Mouse (Mus musculus): ENCODE results near the gene Polr2g. TPM values are rescaled to one million over a fixed set of nuclear protein-coding genes. Genes with fewer than 3 reads are reported as not detected.

Polr2g gene
- polyA plus RNA-seq (2014; fragmentation: Nextera tagmentation; extraction: Ambion mirVana): 162 and 163 TPM in 2 replicates

DNA sequence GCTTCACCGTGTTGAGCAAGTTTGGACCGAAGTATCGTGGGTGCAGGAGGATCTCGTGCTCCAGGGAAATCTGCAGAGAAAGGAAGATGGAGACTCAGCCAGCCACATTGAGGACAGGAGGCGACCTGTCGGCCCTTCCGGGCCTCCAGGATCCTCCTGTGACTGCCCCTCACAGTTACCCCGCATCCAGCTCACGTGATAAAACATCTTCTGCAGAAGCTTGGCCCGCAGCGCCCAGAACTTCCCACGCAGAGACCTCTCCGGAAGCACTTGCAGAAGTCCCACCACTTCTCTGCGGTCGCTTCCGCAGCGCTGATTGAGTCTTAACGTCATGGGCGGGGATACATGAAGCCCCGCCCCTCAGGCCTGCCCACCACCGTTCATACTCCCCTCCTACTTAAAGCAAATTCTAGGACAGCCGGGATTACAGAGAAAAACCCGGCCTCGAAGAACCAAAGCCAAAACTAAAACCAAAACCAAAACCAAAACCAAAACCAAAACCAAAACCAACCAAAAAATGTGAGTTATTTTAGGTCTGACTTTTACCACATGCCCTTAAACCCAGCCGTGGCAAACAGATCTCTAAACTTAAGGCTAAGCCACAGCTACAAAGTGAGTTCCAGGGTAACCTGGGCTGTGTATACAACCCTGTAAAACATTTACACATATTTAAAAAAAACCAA is at the start of gene Polr2g:
Gene Polr2g (minus strand): TSS at position 314 of the 683 bp plus-strand sequence.
- Histone ChIP-seq H3K4me3 (ENCODE audit: low read depth, low read length) (peak within 1 kb of the TSS; percentile 77), H3K9ac (peak within 1 kb of the TSS; percentile 81), H3K9me3 (ENCODE audit: low read depth, low read length) (no peaks in the 10 kb centered on the region), H3K27me3 (ENCODE audit: insufficient read depth, low read length) (no peaks in the 10 kb centered on the region), H3K27ac (ENCODE audit: low read depth) (peak within 1 kb of the TSS; percentile 51), H3K4me1 (ENCODE audit: insufficient read depth) (0 out of 2 replicates have a peak, but pooled peaks cover 3% of the 10 kb centered on the region), H3K36me3 (ENCODE audit: insufficient read depth) (peaks cover 27% of the 10 kb centered on the region), H3K4me2 (peak within 1 kb of the TSS; percentile 78)
- no peak for TF ChIP-seq CTCF (IDR thresholded peaks at IDR 0.05; ENCODE audit: low read depth)
- WGBS: 2% methylated on average over 25 of the region's 25 CpGs
- peak; percentile 79 for ATAC-seq (ENCODE audit: insufficient read depth)
- DNase-seq: peak; percentile 98

DNA sequence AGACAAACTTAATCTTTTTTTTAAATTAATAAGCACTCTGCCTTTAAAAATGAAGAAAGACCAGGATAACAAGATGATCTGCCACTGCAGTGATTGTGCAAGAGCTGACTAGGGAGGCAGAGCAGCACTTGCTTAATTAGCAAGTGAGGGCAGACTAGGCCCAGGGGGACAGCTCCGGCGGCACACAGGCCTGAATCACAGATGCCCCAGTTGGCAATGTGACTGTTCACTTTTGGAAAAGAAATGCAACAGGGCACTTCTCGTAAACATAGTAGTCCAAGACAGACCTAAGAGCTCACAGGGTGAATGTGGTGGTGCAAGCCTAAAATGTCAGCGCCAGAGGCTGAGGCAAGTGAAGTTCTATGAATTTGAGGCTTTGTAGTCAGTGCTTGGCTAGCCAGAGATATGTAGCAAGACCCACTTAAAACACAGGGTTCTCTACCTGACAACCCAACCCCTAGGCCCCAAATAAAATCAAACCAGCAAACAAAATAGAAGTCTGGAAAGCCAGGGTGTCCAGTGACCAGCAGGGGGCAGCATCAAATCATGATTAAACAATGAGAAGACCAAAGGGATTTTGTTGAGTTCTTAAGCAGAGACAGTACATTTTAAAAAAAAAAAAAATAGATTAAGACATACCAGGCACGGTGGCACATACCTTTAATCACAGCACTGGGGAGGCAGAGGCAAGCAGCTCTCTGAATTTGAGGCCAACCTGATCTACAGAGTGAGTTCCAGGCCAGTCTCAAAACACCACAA is 46.2 kb upstream of the Polr2g start:
- no peaks in the 10 kb centered on the region for H3K27me3 ChIP-seq (ENCODE audit: insufficient read depth, low read length)
- no peak overlapping the region for H3K4me3 ChIP-seq (ENCODE audit: low read depth, low read length)
- 64% methylated on average over 5 of the region's 5 CpGs for WGBS
- TF ChIP-seq CTCF (IDR thresholded peaks at IDR 0.05; ENCODE audit: low read depth): peak; percentile 80
- no peaks in the 10 kb centered on the region for H3K4me1 ChIP-seq (ENCODE audit: insufficient read depth)
- H3K9ac ChIP-seq: no peak overlapping the region
- ATAC-seq (ENCODE audit: insufficient read depth) (no peak), DNase-seq (peak; percentile 93)
- no peak overlapping the region for H3K4me2 ChIP-seq
- no peak overlapping the region for H3K27ac ChIP-seq (ENCODE audit: low read depth)
- H3K36me3 ChIP-seq (ENCODE audit: insufficient read depth): peaks cover 32% of the 10 kb centered on the region; the same call in 1 of the 2 replicates
- H3K9me3 ChIP-seq (ENCODE audit: low read depth, low read length): no peaks in the 10 kb centered on the region

DNA sequence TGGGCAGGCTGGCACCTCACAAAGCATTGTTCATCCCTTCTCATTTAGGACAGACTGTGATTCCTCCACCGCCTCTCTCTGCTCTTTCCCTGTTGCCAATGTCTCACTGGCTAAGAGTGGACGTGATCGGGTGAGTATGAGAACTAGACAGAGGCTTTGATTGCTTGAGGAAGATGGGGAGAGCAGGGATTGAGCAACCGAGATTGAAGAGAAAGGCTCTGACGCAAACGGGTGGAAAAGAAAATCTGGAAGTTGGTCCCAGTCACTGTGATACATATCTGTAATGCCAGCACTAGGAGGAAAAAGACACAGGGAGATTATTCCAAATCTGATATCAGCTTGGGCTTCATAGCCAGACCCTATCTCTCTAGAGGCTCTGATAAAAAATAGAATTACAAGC is 44.6 kb upstream of the Polr2g start:
- Histone ChIP-seq H3K27ac (ENCODE audit: low read depth) (no peak overlapping the region), H3K4me3 (ENCODE audit: low read depth, low read length) (no peak overlapping the region), H3K9ac (no peak overlapping the region), H3K4me2 (no peak overlapping the region), H3K4me1 (ENCODE audit: insufficient read depth) (peaks cover 11% of the 10 kb centered on the region), H3K36me3 (ENCODE audit: insufficient read depth) (peaks cover 32% of the 10 kb centered on the region; the same call in 1 of the 2 replicates), H3K9me3 (ENCODE audit: low read depth, low read length) (no peaks in the 10 kb centered on the region), H3K27me3 (ENCODE audit: insufficient read depth, low read length) (no peaks in the 10 kb centered on the region)
- DNase-seq (no peak), ATAC-seq (ENCODE audit: insufficient read depth) (no peak)
- WGBS: 83% methylated on average over 6 of the region's 6 CpGs
- TF ChIP-seq CTCF (IDR thresholded peaks at IDR 0.05; ENCODE audit: low read depth): no peak

DNA sequence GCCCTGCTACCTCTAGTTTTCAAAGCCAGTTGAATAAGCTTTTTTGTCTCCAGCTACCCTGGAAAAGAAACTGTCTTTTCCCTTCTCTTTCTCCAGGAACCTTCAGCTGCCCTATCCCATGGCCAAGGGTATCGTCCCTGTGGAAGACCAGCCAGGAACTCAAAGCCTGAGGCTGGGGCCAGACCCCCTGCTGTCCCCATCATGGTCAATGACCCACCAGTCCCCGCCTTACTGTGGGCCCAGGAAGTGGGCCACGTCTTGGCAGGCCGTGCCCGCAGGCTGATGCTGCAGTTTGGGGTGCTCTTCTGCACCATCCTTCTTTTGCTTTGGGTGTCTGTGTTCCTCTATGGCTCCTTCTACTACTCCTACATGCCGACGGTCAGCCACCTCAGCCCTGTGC is 42.6 kb upstream of the Polr2g start:
- Histone ChIP-seq H3K36me3 (ENCODE audit: insufficient read depth) (peaks cover 13% of the 10 kb centered on the region; the same call in 1 of the 2 replicates), H3K4me3 (ENCODE audit: low read depth, low read length) (peak overlapping the region; percentile 47), H3K4me1 (ENCODE audit: insufficient read depth) (peaks cover 13% of the 10 kb centered on the region), H3K27ac (ENCODE audit: low read depth) (no peak overlapping the region), H3K9me3 (ENCODE audit: low read depth, low read length) (no peaks in the 10 kb centered on the region), H3K27me3 (ENCODE audit: insufficient read depth, low read length) (no peaks in the 10 kb centered on the region), H3K4me2 (peak overlapping the region; percentile 78), H3K9ac (peak overlapping the region; percentile 61)
- no peak for TF ChIP-seq CTCF (IDR thresholded peaks at IDR 0.05; ENCODE audit: low read depth)
- 89% methylated on average over 7 of the region's 7 CpGs for WGBS
- no peak for DNase-seq
- no peak for ATAC-seq (ENCODE audit: insufficient read depth)

DNA sequence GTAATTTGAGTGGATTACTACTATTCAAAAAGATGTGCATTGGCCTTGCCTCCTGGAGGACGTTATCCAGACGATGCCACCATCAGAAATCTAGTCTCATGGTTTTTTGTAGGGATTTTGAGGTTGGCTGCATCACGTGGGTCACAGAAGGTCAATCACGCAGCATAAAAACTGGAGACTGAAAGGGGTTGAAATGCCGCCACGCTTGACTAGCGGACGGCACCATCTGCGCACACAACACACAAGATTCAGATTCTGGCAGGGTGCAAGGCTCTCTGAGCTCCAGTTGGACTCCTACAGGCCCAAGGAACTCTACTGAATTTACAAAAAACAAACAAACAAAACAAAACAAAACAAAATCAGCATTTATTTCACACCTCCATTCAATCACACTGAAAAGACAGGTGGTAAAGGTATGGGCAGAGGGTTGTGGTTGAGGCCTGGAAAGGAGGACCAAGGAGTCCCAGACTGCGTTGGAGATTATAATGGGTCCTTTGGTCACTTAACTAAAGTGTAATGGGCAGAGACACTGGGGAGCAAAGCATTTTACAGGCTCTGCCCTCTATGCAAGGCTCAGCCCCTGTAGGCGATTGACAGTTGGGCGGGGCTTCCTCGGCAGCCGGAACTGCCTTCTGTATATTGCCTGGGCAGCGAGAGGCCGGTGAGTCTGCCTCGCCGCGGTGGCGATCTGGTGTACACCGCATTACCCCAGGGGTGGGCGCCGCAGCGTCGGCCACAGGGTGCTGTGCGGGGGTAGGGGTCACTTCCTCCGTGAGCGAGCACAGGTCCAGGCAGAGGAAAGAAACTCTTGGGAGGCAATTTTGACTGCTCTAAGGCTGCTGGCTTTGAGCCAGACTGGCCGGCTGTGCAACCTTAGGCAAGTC is 41.8 kb upstream of the Polr2g start:
- no peaks in the 10 kb centered on the region for H3K27me3 ChIP-seq (ENCODE audit: insufficient read depth, low read length)
- ATAC-seq (ENCODE audit: insufficient read depth) (peak; percentile 35), DNase-seq (peak; percentile 85)
- H3K4me1 ChIP-seq (ENCODE audit: insufficient read depth): peaks cover 13% of the 10 kb centered on the region
- TF ChIP-seq CTCF (IDR thresholded peaks at IDR 0.05; ENCODE audit: low read depth): 0 out of 2 replicates have a peak, but pooled peaks have one; percentile 7
- no peaks in the 10 kb centered on the region for H3K9me3 ChIP-seq (ENCODE audit: low read depth, low read length)
- WGBS: 24% methylated on average over 29 of the region's 29 CpGs
- peak overlapping the region; percentile 61 for H3K9ac ChIP-seq
- H3K4me3 ChIP-seq (ENCODE audit: low read depth, low read length): peak overlapping the region; percentile 47
- H3K4me2 ChIP-seq: peak overlapping the region; percentile 78
- H3K27ac ChIP-seq (ENCODE audit: low read depth): no peak overlapping the region
- peaks cover 10% of the 10 kb centered on the region for H3K36me3 ChIP-seq (ENCODE audit: insufficient read depth)

DNA sequence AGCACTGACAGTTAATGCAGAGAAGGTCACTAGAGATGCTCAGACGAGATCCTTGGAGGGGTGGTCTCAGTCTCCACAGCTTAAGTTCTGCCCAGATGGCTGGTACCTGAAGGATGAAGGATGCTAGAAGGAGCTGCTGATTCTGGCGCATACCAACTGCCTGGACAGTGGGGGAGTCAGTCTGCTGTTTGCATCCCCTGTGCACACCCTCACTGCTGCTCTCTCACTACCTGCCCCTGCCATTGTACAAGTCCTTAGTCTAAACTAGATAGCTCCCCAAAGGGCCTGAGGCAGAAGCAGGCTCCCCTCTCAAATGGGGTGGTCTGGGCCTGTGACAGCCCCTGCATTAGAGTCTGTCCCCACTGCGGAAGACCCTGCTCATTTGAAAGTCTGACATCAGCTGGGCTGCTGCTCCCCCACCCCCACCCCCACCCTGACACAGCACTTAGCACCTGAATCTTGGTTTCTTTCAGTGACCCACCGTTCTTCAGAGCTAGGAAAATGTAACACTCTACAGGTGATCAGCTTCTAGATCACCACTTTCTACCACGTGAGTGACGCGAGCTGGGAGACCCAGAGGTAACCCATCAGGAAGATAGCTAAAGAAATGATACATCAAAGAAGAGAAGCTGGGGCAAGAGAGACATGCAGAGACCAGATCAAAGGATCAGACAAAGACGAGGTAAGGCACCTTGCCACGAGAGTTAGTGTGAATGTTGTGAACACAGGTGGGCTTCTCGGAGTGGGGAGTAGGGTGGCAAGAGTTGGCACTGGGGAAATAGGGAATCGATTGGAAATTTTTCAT is 40.9 kb upstream of the Polr2g start, which contains the start of gene Gng3:
Gene Gng3 (minus strand): TSS at position 92 of the 805 bp plus-strand sequence.
- 64% methylated on average over 11 of the region's 11 CpGs for WGBS
- peak within 1 kb of the TSS; percentile 59 for H3K9ac ChIP-seq
- H3K27me3 ChIP-seq (ENCODE audit: insufficient read depth, low read length): no peaks in the 10 kb centered on the region
- peak within 1 kb of the TSS; percentile 54 for H3K4me3 ChIP-seq (ENCODE audit: low read depth, low read length)
- peaks cover 18% of the 10 kb centered on the region for H3K36me3 ChIP-seq (ENCODE audit: insufficient read depth)
- no peak for DNase-seq
- TF ChIP-seq CTCF (IDR thresholded peaks at IDR 0.05; ENCODE audit: low read depth): no peak
- no peaks in the 10 kb centered on the region for H3K9me3 ChIP-seq (ENCODE audit: low read depth, low read length)
- ATAC-seq (ENCODE audit: insufficient read depth): no peak
- peak within 1 kb of the TSS; percentile 78 for H3K4me2 ChIP-seq
- H3K27ac ChIP-seq (ENCODE audit: low read depth): peak within 1 kb of the TSS; percentile 98
- H3K4me1 ChIP-seq (ENCODE audit: insufficient read depth): peaks cover 13% of the 10 kb centered on the region
